Mouse (Mus musculus): ENCODE data around the gene Vgf. TPM values are rescaled to one million over a fixed set of nuclear protein-coding genes. Genes with fewer than 3 reads are reported as not detected.

Vgf gene
- total RNA-seq, 1 experiment from 2014 or later, result 0.10 TPM

DNA sequence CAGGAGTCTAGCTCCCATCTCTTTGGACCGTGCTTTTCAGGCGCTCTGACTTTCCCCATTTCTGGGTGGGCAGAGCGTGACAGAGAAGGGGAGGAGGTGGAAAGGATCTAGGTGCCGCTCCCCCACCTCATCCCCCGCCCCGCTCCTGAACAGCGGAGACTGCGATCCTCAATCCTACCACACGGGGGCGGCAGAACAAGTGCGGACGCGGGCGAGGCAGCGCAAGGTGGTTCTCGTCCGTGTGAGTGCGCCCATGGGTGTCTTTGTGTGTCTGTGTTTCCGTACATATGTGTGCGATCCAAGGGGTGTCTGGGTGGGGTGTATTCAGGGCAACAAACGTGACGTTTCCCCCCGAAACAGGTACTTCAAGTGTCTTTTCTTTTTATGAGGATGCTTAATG, 1.1 kb upstream of the Vgf start:
- ATAC-seq (replicated peaks in 1 of 2; ENCODE audit: insufficient read depth in 1 of 2, low FRiP score in 2 of 2, low TSS enrichment in 1 of 2, low read depth in 1 of 2, poor library complexity in 2 of 2, severe bottlenecking in 2 of 2), result peak; percentile 68 to 78; a peak in 3 of 4 replicates

GRCm38 (mm10) chr5:137028561-137029272, 2.5 kb downstream of the Vgf start:
- ATAC-seq (replicated peaks in 1 of 2; ENCODE audit: insufficient read depth in 1 of 2, low FRiP score in 2 of 2, low TSS enrichment in 1 of 2, low read depth in 1 of 2, poor library complexity in 2 of 2, severe bottlenecking in 2 of 2), result no peak

DNA sequence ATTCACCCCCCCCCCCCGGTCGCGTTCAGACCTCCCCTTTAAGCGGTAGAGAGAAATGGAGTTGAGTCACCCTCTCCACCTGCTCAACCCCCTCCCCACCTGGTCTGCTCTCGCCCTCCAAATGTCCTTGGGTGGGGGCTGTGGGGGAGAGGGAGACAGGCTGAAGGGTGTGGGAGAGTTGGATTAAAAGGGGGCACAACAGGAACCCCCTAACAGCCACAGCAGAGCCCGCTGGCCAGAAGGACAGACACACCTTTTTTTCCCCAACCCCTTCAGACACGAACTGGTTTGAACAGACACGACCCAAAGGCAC, 3.0 kb downstream of the Vgf start:
- no peak for ATAC-seq (replicated peaks in 1 of 2; ENCODE audit: insufficient read depth in 1 of 2, low FRiP score in 2 of 2, low TSS enrichment in 1 of 2, low read depth in 1 of 2, poor library complexity in 2 of 2, severe bottlenecking in 2 of 2)

DNA sequence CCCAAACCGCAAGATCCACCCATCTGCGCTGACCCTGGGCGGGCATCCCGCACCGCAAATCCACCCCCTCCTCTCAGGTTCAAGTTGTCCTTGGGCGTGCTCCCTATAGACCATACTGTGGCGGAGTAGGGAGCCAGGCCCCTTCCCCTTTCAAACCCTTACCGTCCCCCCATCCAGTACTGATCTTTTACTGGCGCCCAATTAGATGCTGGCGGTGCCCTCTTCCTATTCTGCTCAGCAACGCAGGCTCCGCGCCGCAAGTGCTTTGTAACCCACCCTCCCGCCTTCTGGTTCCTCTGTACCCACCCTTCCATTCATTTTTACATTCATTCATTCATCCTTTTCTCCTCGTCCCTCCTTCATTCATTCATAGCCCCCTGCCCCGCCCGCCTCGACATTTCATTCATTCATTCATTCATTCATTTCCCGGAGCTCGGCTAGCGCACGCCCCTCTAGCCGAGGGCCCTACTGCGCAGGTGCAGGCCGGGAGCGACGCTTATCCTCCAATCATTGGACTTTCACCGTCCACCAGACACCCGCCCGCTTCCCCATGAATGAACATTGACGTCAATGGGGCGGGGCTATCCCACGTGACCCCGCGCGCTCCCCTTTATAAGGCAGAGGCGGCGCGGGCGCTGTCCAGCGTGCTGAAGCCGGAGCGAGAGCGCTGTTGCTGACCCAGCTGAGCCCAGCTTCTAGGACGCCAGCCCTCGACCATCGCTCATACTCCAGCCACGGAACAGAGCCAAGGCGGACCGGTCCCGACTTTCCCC, 3.6 kb downstream of the Vgf start:
- ATAC-seq (replicated peaks in 1 of 2; ENCODE audit: insufficient read depth in 1 of 2, low FRiP score in 2 of 2, low TSS enrichment in 1 of 2, low read depth in 1 of 2, poor library complexity in 2 of 2, severe bottlenecking in 2 of 2), result peak; percentile 48 to 64

- no peak for ATAC-seq (replicated peaks in 1 of 2; ENCODE audit: insufficient read depth in 1 of 2, low FRiP score in 2 of 2, low TSS enrichment in 1 of 2, low read depth in 1 of 2, poor library complexity in 2 of 2, severe bottlenecking in 2 of 2)
Measured at GRCm38 (mm10) chr5:137030416-137030810, 4.2 kb downstream of the Vgf start.

DNA sequence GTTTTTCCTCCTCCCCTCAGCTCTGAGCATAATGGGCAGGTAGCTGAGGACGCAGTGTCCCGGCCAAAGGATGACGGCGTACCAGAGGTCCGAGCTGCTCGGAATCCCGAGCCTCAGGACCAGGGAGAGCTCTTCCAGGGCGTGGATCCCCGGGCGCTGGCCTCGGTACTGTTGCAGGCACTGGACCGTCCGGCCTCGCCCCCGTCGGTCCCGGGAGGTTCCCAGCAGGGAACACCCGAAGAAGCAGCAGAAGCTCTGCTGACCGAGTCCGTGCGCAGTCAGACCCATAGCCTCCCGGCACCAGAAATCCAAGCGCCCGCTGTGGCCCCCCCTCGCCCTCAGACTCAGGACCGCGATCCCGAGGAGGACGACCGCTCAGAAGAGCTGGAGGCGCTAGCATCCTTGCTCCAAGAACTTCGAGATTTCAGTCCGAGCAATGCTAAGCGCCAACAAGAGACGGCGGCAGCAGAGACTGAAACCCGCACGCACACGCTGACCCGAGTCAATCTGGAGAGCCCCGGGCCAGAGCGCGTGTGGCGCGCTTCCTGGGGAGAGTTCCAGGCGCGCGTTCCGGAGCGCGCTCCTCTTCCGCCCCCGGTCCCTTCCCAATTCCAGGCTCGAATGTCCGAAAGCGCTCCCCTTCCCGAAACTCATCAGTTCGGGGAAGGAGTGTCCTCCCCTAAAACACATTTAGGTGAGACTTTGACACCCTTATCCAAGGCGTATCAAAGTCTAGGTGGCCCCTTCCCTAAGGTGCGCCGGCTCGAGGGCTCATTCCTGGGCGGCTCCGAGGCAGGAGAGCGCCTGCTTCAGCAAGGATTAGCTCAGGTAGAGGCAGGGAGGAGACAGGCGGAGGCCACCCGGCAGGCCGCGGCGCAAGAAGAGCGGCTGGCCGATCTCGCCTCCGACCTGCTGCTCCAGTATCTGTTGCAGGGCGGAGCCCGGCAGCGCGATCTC, 5.2 kb downstream of the Vgf start:
- ATAC-seq (replicated peaks in 1 of 2; ENCODE audit: insufficient read depth in 1 of 2, low FRiP score in 2 of 2, low TSS enrichment in 1 of 2, low read depth in 1 of 2, poor library complexity in 2 of 2, severe bottlenecking in 2 of 2), result no peak

GRCm38 (mm10) chr5:137032033-137032421, 5.8 kb downstream of the Vgf start:
- ATAC-seq (replicated peaks in 1 of 2; ENCODE audit: insufficient read depth in 1 of 2, low FRiP score in 2 of 2, low TSS enrichment in 1 of 2, low read depth in 1 of 2, poor library complexity in 2 of 2, severe bottlenecking in 2 of 2), result no peak

GRCm38 (mm10) chr5:137032641-137033074, 6.5 kb downstream of the Vgf start:
- ATAC-seq (replicated peaks in 1 of 2; ENCODE audit: insufficient read depth in 1 of 2, low FRiP score in 2 of 2, low TSS enrichment in 1 of 2, low read depth in 1 of 2, poor library complexity in 2 of 2, severe bottlenecking in 2 of 2), result peak; percentile 57 to 62

GRCm38 (mm10) chr5:137036211-137036610, 10.0 kb downstream of the Vgf start:
- no peak for ATAC-seq (replicated peaks in 1 of 2; ENCODE audit: insufficient read depth in 1 of 2, low FRiP score in 2 of 2, low TSS enrichment in 1 of 2, low read depth in 1 of 2, poor library complexity in 2 of 2, severe bottlenecking in 2 of 2)

DNA sequence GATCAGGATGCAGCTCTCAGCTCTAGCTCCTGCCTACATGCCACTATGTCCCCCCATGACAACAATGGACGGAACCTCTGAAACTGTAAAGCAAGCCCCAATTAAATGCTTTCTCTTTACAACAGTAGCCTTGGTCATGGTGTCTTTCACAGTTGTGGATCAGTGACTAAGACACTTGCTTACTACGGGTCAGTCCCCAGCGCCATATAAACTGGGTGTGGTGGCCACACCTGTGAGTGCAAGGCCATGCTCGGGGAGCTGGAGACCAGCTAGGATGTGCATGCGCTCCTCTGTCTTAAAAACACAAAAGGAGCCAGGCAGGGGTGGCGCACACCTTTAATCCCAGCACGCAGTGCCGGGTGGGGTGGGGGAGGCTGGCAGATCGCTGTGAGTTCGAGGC, 13.3 kb downstream of the Vgf start:
- ATAC-seq (replicated peaks in 1 of 2; ENCODE audit: insufficient read depth in 1 of 2, low FRiP score in 2 of 2, low TSS enrichment in 1 of 2, low read depth in 1 of 2, poor library complexity in 2 of 2, severe bottlenecking in 2 of 2), result no peak

GRCm38 (mm10) chr5:137041442-137041841, 15.2 kb downstream of the Vgf start:
- no peak for ATAC-seq (replicated peaks in 1 of 2; ENCODE audit: insufficient read depth in 1 of 2, low FRiP score in 2 of 2, low TSS enrichment in 1 of 2, low read depth in 1 of 2, poor library complexity in 2 of 2, severe bottlenecking in 2 of 2)

- ATAC-seq (replicated peaks in 1 of 2; ENCODE audit: insufficient read depth in 1 of 2, low FRiP score in 2 of 2, low TSS enrichment in 1 of 2, low read depth in 1 of 2, poor library complexity in 2 of 2, severe bottlenecking in 2 of 2), result no peak
Measured at GRCm38 (mm10) chr5:137043997-137044396, 17.8 kb downstream of the Vgf start.

DNA sequence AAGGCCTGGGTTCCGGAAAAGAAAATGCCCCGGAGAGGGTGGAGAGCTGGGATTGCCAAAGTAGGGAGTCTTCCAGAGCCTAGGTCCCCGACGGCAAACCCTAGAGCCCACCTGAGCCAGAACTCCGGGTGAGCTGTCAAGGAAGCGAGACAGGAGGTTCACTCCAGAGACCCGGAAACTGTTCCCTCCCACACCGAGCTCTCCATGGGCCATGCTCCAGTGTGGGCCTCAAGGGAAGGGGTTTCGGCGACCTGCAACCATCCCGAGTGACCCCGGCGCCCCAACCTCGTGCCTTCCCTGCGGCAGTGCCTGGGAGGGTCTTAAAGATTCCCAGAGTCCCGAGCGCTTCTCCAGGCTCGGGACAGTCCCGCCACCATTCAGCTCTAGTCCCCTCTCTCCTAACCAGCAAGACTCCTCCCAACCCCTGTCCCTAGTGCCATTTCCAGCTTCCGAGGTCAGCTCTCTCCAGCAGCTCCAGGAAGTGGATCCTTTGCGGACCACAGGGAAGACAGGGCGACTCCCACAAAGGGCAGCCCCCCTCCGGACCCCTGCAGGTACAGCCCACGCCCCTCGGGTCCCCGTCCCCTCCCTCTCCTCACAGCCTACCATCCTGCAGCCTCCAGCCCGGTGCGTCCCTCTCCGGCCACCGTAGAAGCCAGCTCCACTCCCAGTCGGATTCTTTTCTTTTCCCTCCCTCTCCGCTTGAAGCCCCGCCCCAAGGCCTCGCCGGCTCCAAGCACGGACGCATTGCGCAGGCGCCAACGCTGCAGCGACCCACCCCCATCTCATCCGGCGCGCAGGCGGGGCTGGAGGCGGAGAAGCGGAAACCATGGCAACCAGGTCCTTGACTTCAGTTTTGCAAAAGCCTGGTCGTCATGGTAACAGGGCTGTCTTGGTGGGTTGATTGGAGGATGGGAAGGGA, 19.5 kb downstream of the Vgf start, which contains the start of gene Ap1s1:
Gene Ap1s1 (minus strand): TSS at position 734 of the 922 bp plus-strand sequence.
- peak; percentile 86 to 89 for ATAC-seq (replicated peaks in 1 of 2; ENCODE audit: insufficient read depth in 1 of 2, low FRiP score in 2 of 2, low TSS enrichment in 1 of 2, low read depth in 1 of 2, poor library complexity in 2 of 2, severe bottlenecking in 2 of 2)

DNA sequence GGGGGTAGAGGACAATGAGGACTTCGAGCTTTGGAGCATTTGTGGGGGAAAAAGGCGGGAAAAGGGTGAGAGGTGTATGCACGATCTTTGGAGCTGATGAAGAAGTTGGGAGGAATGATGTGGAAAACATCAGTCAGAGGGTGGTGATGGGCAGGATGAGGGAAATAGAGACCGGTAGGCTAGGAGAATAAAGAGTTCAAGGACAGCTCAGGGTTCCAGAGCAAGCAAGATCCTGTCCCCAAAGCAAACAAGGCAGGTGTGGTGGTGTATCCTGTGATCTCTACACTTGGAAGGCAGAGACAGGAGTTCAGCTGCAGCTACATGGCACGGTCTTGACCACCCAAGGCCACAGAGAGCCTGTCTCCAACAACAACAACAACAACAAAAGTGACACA, 20.1 kb downstream of the Vgf start:
- no peak for ATAC-seq (replicated peaks in 1 of 2; ENCODE audit: insufficient read depth in 1 of 2, low FRiP score in 2 of 2, low TSS enrichment in 1 of 2, low read depth in 1 of 2, poor library complexity in 2 of 2, severe bottlenecking in 2 of 2)

DNA sequence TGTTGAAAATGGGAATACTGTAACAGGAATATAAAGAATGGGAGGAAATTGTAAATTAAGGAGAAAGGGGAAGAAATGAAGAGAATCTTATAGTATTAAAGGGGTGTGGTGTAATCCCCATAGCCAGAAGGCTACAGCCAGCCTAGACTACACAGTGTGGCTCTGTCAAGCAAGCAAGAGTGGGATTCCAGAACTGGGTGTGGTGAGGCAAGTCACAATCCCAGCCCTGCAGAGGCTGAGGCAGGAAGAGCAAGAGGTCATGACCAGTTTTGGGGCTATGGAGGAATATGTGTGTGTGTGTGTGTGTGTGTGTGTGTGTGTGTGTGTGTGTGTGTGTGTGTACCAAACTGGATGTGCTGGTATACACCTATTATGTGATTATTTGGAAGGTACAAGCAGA, 20.8 kb downstream of the Vgf start:
- ATAC-seq (replicated peaks in 1 of 2; ENCODE audit: insufficient read depth in 1 of 2, low FRiP score in 2 of 2, low TSS enrichment in 1 of 2, low read depth in 1 of 2, poor library complexity in 2 of 2, severe bottlenecking in 2 of 2), result no peak

DNA sequence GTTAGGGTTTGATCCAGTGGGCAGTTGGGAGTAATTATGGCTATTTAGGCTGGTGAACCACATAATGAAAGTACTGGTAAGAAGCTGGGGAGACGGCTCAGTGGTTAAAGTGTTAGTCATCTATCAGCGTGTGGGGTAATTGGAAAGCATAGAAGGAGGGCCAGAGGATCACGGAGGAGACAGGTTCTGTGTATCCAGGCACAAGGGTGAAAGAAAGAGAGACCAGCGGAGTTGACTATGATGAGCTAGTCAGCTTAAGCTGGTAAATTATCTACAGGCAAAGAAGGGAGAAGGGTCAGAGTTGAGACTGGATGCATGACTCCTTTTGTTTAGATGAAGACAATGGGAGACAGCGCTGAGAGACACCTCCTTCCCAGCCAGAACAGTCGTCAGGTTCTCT, 24.9 kb downstream of the Vgf start:
- ATAC-seq (replicated peaks in 1 of 2; ENCODE audit: insufficient read depth in 1 of 2, low FRiP score in 2 of 2, low TSS enrichment in 1 of 2, low read depth in 1 of 2, poor library complexity in 2 of 2, severe bottlenecking in 2 of 2), result no peak

Measured in hematopoietic stem cell, adult 5-6 weeks (primary cell).